Mouse (Mus musculus): ENCODE measurements around the gene Hmgcl. TPM values are rescaled to one million over a fixed set of nuclear protein-coding genes. Genes with fewer than 3 reads are reported as not detected.

Gene Hmgcl
- 41.1 and 43.3 TPM in 2 replicates for polyA plus RNA-seq (2012; rRNA removed)

GRCm38 (mm10) chr4:135946278-135946658 lies at the start of gene Hmgcl:
Gene Hmgcl (plus strand): TSS chr4:135946448.

GRCm38 (mm10) chr4:135920304-135921241 lies 25.7 kb upstream of the Hmgcl start, which contains the start of gene Fuca1:
Gene Fuca1 (plus strand): TSS chr4:135920735.

GRCm38 (mm10) chr4:135963457-135964193 lies 17.4 kb downstream of the Hmgcl start, which contains the start of gene Gale:
Gene Gale (plus strand): TSS chr4:135963727.

GRCm38 (mm10) chr4:135972556-135972906 lies 26.3 kb downstream of the Hmgcl start, which contains the start of gene Lypla2:
Gene Lypla2 (minus strand): TSS chr4:135972626.

GRCm38 (mm10) chr4:135986943-135987710 lies 40.9 kb downstream of the Hmgcl start, which contains the start of gene Pithd1:
Gene Pithd1 (minus strand): TSS chr4:135987264.

Other genes starting within 250 kb of the Hmgcl start
- 3.4 and 4.2 TPM in 2 replicates for gene Il22ra1, start 218.3 kb upstream of the Hmgcl start, polyA plus RNA-seq (2012; rRNA removed)
- gene Myom3, start 186.7 kb upstream of the Hmgcl start, polyA plus RNA-seq (2012; rRNA removed) = 0.13 and 0.17 TPM in 2 replicates
- gene Srsf10, start 90.7 kb upstream of the Hmgcl start, polyA plus RNA-seq (2012; rRNA removed) = 141 and 143 TPM in 2 replicates
- 9.1 and 11.2 TPM in 2 replicates for gene Pnrc2, start 72.6 kb upstream of the Hmgcl start, polyA plus RNA-seq (2012; rRNA removed)
- 0.56 and 0.78 TPM in 2 replicates for gene Cnr2, start 51.1 kb upstream of the Hmgcl start, polyA plus RNA-seq (2012; rRNA removed)
- 85.7 and 85.9 TPM in 2 replicates for gene Fuca1, start 25.7 kb upstream of the Hmgcl start, polyA plus RNA-seq (2012; rRNA removed)
- 28.5 and 30.1 TPM in 2 replicates for gene Gale, start 17.3 kb downstream of the Hmgcl start, polyA plus RNA-seq (2012; rRNA removed)
- gene Lypla2, start 26.2 kb downstream of the Hmgcl start, polyA plus RNA-seq (2012; rRNA removed) = 120 and 136 TPM in 2 replicates
- gene Pithd1, start 40.8 kb downstream of the Hmgcl start, polyA plus RNA-seq (2012; rRNA removed) = 71.2 and 117 TPM in 2 replicates
- gene Eloa, start 75.3 kb downstream of the Hmgcl start, polyA plus RNA-seq (2012; rRNA removed) = 8.3 and 9.8 TPM in 2 replicates
- 339 and 546 TPM in 2 replicates for gene Rpl11, start 107.0 kb downstream of the Hmgcl start, polyA plus RNA-seq (2012; rRNA removed)
- 569 and 609 TPM in 2 replicates for gene Id3, start 197.0 kb downstream of the Hmgcl start, polyA plus RNA-seq (2012; rRNA removed)
- 3.3 and 5.5 TPM in 2 replicates for gene E2f2, start 225.9 kb downstream of the Hmgcl start, polyA plus RNA-seq (2012; rRNA removed)